Mouse (Mus musculus) liver, embryonic 11.5 days (tissue): ENCODE data around the gene Pou5f2. TPM values are rescaled to one million over a fixed set of nuclear protein-coding genes. Genes with fewer than 3 reads are reported as not detected.
A peak's percentile ranks its signal among the peaks of the same experiment; 100 is the strongest.

Experiments used
- ATAC-seq: fragments of 200-750 bp; cut with Nextera tagmentation; replicated peaks from 2 replicates; pipeline ENCODE4 v1.8.0; 2017; ENCODE audit warnings: moderate number of reproducible peaks, mild to moderate bottlenecking, moderate TSS enrichment, moderate library complexity; ENCODE audit not compliant: low FRiP score
- DNase-seq: peaks from one replicate; pipeline ENCODE4 v3.0.0-alpha.2; 2017; ENCODE audit warnings: low spot score
- H3K27ac ChIP-seq: fragments of 300-500 bp; sonication (generic); 2 replicates; pipeline ENCODE4 v1.5.1; 2014; ENCODE audit warnings: mild to moderate bottlenecking, low read depth, low read length, control low read depth
- H3K27me3 ChIP-seq: fragments of 300-500 bp; sonication (generic); replicated peaks from 2 replicates; pipeline ENCODE4 v1.6.1; 2014; ENCODE audit warnings: low read length, mixed read lengths; ENCODE audit not compliant: control insufficient read depth, insufficient read depth
- H3K36me3 ChIP-seq: fragments of 300-500 bp; sonication (generic); 2 replicates; pipeline ENCODE4 v1.6.1; 2014; ENCODE audit warnings: mild to moderate bottlenecking, low read length, moderate library complexity, mixed read lengths; ENCODE audit not compliant: control insufficient read depth, insufficient read depth
- H3K4me1 ChIP-seq: fragments of 300-500 bp; sonication (generic); replicated peaks from 2 replicates; pipeline ENCODE4 v1.6.1; 2014; ENCODE audit warnings: low read length, mixed read lengths; ENCODE audit not compliant: control insufficient read depth, insufficient read depth
- H3K4me2 ChIP-seq: fragments of 300-500 bp; sonication (generic); 2 replicates; pipeline ENCODE4 v1.6.1; 2014; ENCODE audit warnings: mild to moderate bottlenecking, control low read depth, moderate library complexity
- H3K4me3 ChIP-seq: fragments of 300-500 bp; sonication (generic); 2 replicates; pipeline ENCODE4 v1.5.1; 2014; ENCODE audit warnings: low read depth, low read length, control low read depth
- H3K9ac ChIP-seq: fragments of 300-500 bp; sonication (generic); 2 replicates; pipeline ENCODE4 v1.6.1; 2014; ENCODE audit warnings: low read depth, low read length, control low read depth
- H3K9me3 ChIP-seq: fragments of 300-500 bp; sonication (generic); 2 replicates; pipeline ENCODE4 v1.6.1; 2016; ENCODE audit warnings: low read length, inconsistent platforms, mixed read lengths; ENCODE audit not compliant: control insufficient read depth
- WGBS: fragments of 180-500 bp; shearing (Covaris S2); extraction: QIAGEN DNeasy Blood & Tissue Kit; methylation state at CpG from one replicate; pipeline ENCODE4 v1.1.7; 2014; 5-methylcytosine and 5-hydroxymethylcytosine counted together
- polyA plus RNA-seq: library from polyadenylated mRNA; unstranded; fragments of >200 nt; fragmentation: Nextera tagmentation; extraction: Ambion mirVana; gene quantifications from 2 replicates; pipeline ENCODE4 v1.2.1, GENCODE M21; 2014

Gene Pou5f2
- 0.73 and 2.2 TPM in 2 replicates for polyA plus RNA-seq

GRCm38 (mm10) chr13:78024683-78025294 is at the start of gene Pou5f2:
Pou5f2 (plus strand) TSS chr13:78024902.
- 48% methylated on average over 15 of the region's 15 CpGs for WGBS

DNA sequence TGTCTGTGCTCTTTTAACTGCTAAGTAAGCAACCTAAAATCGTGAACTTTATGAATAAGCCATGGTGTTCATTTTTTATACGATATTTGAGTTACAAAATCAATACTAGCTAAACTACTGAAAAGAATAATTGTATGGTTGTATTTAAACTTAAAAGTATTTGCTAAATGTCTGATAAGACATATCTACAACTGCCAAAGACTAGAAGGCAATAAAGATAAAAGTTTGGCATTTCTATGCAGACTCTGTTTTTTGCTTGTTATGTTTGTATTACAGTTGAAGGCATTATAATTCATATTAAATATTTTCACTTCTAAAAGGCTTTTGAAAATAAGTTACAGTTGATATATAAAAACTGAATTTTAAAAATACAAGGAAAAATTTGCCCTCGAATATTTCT is 48.5 kb upstream of the Pou5f2 start:
- H3K9me3 ChIP-seq: no peaks in the 10 kb centered on the region
- 73% methylated on average over 3 of the region's 3 CpGs for WGBS
- H3K36me3 ChIP-seq: no peaks in the 10 kb centered on the region
- ATAC-seq: no peak
- no peak overlapping the region for H3K27ac ChIP-seq
- no peak overlapping the region for H3K9ac ChIP-seq
- H3K4me1 ChIP-seq: no peaks in the 10 kb centered on the region
- DNase-seq: no peak
- no peaks in the 10 kb centered on the region for H3K27me3 ChIP-seq
- no peak overlapping the region for H3K4me2 ChIP-seq
- H3K4me3 ChIP-seq: no peak overlapping the region

More at GRCm38 (mm10) chr13:78024683-78025294, at the start of gene Pou5f2:
- Histone ChIP-seq H3K27me3 (no peaks in the 10 kb centered on the region), H3K27ac (no peak within 1 kb of the TSS), H3K9me3 (no peaks in the 10 kb centered on the region), H3K36me3 (no peaks in the 10 kb centered on the region), H3K4me2 (0 out of 2 replicates have a peak within 1 kb of the TSS, but pooled peaks have one; percentile 13), H3K9ac (no peak within 1 kb of the TSS), H3K4me1 (no peaks in the 10 kb centered on the region), H3K4me3 (no peak within 1 kb of the TSS)
- ATAC-seq (peak; percentile 88), DNase-seq (peak; percentile 56)

GRCm38 (mm10) chr13:77977121-77977520 is 47.6 kb upstream of the Pou5f2 start:
- DNase-seq (no peak), ATAC-seq (no peak)
- Histone ChIP-seq H3K9me3 (no peaks in the 10 kb centered on the region), H3K9ac (no peak overlapping the region), H3K27ac (no peak overlapping the region), H3K27me3 (no peaks in the 10 kb centered on the region), H3K4me1 (no peaks in the 10 kb centered on the region), H3K4me3 (no peak overlapping the region), H3K36me3 (no peaks in the 10 kb centered on the region), H3K4me2 (no peak overlapping the region)
- 78% methylated on average over 1 of the region's 1 CpGs for WGBS

DNA sequence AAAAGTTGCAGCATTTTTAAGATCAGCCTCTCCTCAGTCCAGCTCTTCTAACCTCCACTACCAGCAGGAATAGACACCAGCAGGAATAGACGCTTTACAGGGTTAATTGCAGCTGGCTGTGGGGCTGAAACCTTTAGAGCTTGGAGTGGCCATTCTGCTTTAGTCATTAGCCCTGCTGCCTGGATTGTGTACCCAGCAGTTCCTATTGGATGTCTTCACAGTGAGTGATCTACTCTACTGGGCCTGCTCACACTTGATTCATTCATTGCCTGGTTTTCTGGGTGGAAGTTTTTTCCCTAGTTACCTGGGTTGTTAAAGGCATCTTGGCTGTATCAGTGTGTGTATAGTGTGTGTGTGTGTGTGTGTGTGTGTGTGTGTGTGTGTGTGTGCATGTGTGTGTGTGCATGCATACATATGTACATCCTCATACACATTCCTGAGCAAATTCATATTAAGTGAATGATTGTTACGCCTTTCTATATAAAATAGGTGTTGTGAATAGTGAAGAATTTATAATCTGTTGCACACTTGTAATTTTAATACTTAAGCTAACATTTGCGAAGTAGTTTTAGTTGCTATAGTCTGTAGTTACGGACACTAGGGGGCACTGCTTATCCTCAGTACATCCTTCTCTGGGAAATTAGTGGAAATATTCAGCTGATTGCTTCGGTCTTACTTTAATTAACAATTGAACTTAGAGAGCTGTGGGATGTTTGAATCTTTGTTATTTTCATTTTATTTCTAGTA is 42.4 kb upstream of the Pou5f2 start:
- no peak overlapping the region for H3K4me3 ChIP-seq
- H3K27ac ChIP-seq: no peak overlapping the region
- ATAC-seq: no peak
- no peak overlapping the region for H3K9ac ChIP-seq
- no peaks in the 10 kb centered on the region for H3K9me3 ChIP-seq
- no peaks in the 10 kb centered on the region for H3K4me1 ChIP-seq
- no peaks in the 10 kb centered on the region for H3K27me3 ChIP-seq
- DNase-seq: no peak
- H3K4me2 ChIP-seq: no peak overlapping the region
- WGBS: 34% methylated on average over 5 of the region's 5 CpGs
- no peaks in the 10 kb centered on the region for H3K36me3 ChIP-seq

GRCm38 (mm10) chr13:77982852-77983202 is 41.9 kb upstream of the Pou5f2 start:
- no peaks in the 10 kb centered on the region for H3K4me1 ChIP-seq
- H3K4me3 ChIP-seq: no peak overlapping the region
- no peak overlapping the region for H3K4me2 ChIP-seq
- no peak overlapping the region for H3K27ac ChIP-seq
- no peaks in the 10 kb centered on the region for H3K27me3 ChIP-seq
- 78% methylated on average over 2 of the region's 2 CpGs for WGBS
- no peak for ATAC-seq
- no peaks in the 10 kb centered on the region for H3K36me3 ChIP-seq
- no peak for DNase-seq
- no peak overlapping the region for H3K9ac ChIP-seq
- no peaks in the 10 kb centered on the region for H3K9me3 ChIP-seq

DNA sequence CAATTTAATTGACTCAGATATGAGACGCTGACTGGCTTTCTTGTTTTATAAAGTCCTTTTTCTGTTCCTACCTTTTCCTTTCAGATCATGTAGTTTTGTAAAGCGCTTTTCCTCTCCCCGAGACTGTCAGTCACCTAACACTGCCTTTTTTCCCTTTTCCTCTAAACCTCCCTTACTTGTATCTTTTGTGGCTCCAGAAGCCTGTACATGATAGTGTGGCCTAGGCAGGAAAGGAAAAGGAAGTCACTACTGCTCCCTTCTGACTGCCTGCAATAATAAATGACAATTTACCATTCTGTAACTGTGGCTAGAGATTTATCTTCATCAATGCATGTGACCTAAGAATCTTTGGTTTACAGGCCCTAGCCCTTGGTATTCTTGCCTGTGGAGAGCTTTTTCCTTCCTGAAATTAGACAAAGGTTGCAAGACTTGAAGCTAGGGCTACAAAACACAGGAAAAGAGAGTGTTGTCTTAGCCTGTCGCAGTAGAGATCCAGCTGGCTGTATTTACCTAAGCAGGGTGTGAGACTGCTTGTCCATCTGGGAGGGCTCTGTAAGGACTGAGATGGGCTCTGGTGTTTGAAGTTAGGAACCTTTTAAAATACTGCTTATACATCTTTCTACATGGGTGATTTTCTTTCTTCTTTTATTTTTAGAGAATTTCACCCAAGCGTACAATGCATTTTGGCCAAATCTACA is 33.4 kb upstream of the Pou5f2 start:
- no peaks in the 10 kb centered on the region for H3K9me3 ChIP-seq
- no peak for DNase-seq

GRCm38 (mm10) chr13:78004649-78005048 is 20.1 kb upstream of the Pou5f2 start:
- Histone ChIP-seq H3K4me2 (no peak overlapping the region), H3K27me3 (no peaks in the 10 kb centered on the region), H3K4me3 (no peak overlapping the region), H3K9me3 (no peaks in the 10 kb centered on the region), H3K27ac (no peak overlapping the region), H3K9ac (no peak overlapping the region), H3K36me3 (no peaks in the 10 kb centered on the region), H3K4me1 (no peaks in the 10 kb centered on the region)
- WGBS: 68% methylated on average over 4 of the region's 4 CpGs
- ATAC-seq (no peak), DNase-seq (no peak)

More for the DNA sequence above, 33.4 kb upstream of the Pou5f2 start:
- WGBS: 70% methylated on average over 5 of the region's 5 CpGs
- no peaks in the 10 kb centered on the region for H3K27me3 ChIP-seq
- H3K4me1 ChIP-seq: no peaks in the 10 kb centered on the region
- H3K9ac ChIP-seq: no peak overlapping the region
- H3K27ac ChIP-seq: no peak overlapping the region
- H3K4me2 ChIP-seq: no peak overlapping the region
- no peak for ATAC-seq
- no peaks in the 10 kb centered on the region for H3K36me3 ChIP-seq
- H3K4me3 ChIP-seq: no peak overlapping the region

GRCm38 (mm10) chr13:78005344-78005743 is 19.4 kb upstream of the Pou5f2 start:
- 76% methylated on average over 3 of the region's 3 CpGs for WGBS
- DNase-seq: no peak

More at GRCm38 (mm10) chr13:78005344-78005743, 19.4 kb upstream of the Pou5f2 start:
- no peak overlapping the region for H3K27ac ChIP-seq
- H3K4me2 ChIP-seq: no peak overlapping the region
- ATAC-seq: no peak
- H3K36me3 ChIP-seq: no peaks in the 10 kb centered on the region
- H3K27me3 ChIP-seq: no peaks in the 10 kb centered on the region
- no peak overlapping the region for H3K4me3 ChIP-seq
- no peaks in the 10 kb centered on the region for H3K9me3 ChIP-seq
- no peaks in the 10 kb centered on the region for H3K4me1 ChIP-seq
- no peak overlapping the region for H3K9ac ChIP-seq
